Mouse (Mus musculus) lung, postnatal 4 days (tissue): ENCODE data around the gene Fbxl13.
A peak's percentile ranks its signal among the peaks of the same experiment; 100 is the strongest.

Experiments used
- DNase-seq, 2 experiments: peaks; one replicate each; pipeline ENCODE4 v3.0.0; 2021

Gene Fbxl13

DNA sequence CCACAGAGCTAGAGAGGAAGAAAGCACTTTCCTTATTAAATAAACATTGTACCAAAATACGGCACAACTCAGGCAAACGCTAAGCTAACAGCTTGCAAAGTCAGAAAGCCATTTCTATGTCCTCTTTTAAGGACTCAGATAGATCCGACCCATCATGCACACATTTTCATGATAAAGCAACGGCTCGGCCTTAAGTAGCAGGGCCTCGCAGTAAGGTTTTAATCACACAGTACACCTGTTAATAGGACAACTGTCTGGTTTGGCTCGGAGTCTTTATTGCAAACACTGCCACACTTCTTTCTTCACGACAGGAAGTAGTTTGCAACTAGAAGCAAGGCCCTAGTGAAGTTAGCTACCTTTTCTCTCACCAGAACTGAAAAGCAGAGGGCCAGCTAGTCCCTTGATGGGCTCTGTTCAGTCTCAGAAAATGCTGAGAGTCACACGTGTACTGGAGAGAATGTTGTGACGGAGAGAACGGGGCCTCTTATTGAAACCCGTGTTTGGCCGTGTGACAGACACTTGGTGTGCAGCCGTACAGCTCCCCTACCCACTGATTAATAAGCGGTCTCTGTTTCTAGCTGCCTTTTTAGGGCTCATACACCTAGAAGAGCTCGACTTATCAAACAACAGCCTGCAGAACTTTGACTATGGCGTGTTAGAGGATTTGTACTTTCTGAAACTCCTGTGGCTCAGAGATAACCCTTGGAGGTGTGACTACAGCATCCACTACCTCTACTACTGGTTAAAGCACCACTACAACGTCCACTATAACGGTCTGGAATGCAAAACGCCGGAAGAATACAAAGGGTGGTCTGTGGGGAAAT, 70.8 kb downstream of the Fbxl13 start:
- DNase-seq = no peak

DNA sequence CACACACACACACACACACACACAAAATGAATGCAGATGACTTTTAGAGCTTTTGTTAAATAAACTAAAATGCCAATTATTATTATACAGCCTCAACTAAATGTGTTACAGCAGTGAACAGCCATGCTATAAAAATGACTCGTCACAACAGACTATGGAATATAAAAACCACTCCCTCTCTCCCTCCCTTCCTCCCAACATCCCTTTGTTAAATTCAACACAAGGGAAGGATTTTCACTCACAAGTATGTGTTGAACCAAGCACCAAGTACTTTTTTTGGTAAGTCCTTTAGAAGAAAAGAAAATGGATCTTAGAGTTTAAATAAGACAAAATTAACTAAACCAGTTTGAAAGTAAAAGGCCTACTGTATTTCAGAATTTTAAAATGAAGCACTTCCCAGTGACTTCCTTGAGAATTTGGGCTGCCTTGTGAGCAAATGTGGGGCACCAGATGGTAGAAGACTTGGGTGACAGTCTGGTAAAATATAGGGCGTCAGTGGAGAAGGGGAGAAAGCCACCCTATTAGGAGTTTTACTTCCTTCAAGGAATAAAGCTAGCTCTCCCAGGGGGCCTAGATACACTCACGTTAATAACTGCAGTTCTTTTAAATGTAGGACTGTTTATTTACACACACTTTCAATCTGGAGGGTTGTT, 72.5 kb downstream of the Fbxl13 start:
- no peak for DNase-seq

DNA sequence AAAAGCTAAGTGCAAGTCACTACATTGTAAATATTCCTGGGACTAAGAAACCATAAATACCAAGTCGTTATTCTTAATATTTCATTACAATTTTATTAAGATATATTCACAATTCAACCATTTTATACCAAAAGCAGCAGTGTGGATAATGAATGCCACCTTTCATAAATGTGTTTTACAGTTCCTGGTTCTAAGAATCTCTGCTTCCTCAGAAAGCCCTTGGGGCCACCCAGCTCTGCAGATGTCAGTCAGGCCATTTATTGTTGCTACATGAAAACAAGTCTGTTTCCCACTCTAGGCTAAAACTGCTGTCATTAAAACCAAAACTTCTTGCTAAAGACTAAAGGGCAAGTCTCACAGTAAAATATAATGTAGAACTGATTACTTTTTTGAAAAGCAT, 77.7 kb downstream of the Fbxl13 start:
- DNase-seq = no peak

DNA sequence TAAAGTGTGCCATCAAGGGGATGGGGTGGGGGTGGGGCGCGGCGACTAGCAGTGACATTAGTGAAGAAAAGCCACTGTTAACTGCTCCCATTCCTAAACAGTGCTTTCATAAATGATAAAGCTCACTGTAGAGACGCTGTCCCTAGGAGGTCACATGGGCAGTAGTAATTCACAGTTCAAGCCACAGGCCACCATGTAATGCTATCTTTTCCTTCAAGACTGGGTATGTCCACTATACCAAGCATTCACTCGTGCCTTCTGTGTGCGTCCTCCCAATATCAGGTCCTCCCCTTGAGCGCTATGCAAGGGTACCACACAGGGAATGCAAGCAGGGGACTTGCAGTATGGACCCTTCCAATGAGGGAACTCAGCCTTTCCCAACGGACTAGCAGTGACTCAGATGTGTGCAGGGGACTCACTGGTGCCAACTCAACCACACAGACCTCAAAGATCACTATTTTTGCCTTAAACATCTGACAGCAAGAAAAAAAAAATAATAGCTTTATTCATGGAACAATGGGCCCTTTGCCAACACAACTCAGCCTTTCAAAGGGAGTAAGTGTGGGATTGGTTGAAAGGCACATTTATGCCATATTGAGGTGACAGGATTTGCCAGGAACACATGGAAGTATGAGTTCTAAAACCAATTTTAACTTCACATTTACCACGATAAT, 79.9 kb downstream of the Fbxl13 start:
- DNase-seq = no peak

DNA sequence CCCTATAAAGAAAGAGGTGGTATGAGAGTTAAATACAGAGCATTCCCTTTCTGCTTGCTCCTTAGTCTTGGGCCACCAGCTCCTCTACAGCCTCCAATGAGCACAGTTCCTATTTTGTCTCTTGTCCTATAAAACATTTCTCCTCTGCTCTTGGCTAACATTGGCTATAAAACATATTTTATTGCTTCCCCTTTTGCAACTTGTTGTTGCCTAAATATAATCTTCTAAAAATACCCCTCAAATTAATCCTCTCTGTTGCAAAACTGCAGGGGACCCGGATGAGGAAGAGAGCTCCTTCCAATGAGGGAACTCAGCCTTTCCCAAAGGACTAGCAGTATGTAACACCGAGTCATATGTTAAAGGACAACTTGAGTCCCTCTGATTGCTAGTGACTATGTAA, 81.5 kb downstream of the Fbxl13 start:
- peak in 1 of 2 experiments; percentile 40 for DNase-seq

DNA sequence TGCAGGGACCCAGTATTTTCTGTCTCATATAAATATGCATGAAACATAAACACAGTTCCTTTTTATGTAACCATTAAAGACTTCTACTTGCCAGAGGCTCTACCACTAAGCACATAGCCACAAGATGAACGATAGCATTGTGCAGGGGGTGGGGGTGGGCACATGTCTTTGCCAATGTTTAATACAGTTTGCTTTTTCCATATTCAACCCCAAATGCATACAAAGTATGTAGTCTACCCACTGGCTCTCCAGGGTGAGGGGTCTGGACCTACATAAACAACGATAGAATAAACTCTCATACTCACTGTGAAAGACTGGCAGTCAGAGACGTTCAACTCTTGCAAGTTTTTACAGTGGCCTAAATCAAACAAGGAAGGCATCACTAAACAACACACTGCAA, 88.9 kb downstream of the Fbxl13 start:
- DNase-seq = no peak

DNA sequence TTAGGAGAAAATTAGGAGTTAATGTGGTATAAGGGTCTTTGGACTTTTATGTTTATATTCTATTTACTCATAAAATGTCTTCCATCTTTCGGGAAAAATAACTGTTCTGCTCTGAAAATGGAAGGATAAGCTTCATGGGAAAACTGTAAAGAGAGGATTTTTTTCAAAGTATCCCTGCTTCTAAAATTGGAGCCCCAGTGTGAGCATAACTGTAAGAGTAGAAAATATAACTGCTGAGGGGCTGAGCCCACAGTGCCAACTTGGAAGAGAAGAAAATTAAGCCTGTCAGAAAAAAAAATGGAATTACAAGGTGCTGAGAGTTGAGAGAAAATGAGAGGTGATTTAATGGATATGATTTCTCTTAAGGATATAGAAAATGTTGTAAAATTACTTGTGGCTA, 90.7 kb downstream of the Fbxl13 start:
- DNase-seq = no peak

DNA sequence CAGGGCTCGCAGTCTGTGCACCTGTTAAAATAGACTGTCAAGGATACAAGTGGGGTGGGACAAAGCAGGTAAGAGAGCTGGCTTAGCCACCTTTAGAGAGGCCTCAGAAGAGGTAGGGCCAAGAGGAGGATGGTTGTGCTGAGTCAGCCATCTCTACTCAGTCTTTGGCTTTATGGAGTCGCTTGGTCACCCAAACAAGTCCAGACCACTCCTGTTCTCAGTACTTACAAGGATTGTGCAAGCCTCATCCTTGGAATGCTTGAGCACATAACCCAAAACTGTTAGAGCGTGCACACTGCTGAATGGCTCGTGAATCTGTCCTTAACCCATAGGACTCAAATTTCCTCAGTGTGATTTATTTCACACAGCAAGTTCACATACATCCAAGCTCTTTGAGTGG, 91.7 kb downstream of the Fbxl13 start:
- DNase-seq = no peak

DNA sequence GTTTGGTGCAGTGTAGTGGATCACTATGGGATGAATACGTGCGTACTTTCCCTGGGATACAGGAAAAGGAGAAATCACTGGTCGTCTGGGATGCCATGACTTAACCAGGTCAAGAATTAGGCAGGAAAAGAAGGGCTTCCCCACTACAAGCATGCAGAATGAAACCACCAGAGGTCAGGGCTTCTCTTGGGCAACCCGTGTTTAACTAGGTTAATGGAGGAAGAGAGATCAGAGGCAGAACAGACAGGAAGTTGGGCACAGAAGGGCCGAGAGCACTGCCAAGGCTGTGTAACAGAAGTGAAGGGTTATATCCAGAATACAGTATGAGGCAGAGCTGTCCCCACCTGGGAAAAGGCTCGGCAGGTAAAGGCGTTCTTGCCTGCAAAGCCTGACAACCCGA, 98.4 kb downstream of the Fbxl13 start:
- no peak for DNase-seq

DNA sequence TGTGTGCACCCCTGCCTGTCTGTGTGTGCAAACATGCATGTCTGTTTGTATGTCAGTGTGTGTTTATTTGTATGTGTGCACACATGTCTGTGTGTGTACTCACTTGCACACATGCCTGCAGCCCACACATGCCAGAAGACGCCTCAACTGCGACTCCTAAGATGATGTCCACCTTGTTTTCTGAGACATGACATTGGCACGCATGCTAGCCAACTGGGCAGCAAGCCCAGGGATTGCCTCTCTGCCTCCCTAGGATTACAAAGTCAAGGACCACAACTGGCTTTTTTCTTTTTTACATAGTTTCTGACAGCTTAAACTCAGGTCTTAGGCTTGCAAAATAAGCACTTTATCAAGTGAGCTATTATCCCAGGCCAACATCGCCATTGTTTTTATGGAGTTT, 99.6 kb downstream of the Fbxl13 start:
- DNase-seq = peak in 1 of 2 experiments; percentile 44

DNA sequence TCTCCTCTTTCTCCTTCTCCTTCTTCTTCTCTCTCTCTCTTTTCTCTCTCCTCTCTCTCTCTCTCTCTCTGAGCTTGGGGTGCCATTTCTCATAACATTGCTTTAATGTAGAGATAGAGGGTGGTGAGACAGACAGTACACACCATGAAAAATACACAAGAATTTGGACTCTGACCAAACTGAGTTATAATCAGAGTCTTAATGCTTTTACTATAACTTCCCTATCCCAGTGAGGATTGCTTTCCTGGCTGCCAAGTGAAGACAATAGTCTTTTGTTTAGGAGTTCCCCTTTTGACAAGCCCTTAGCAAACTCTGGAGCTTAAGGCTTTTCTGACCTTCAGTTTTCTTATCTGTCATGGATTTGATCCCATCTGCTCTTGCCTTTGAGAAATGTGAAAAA, 100.2 kb downstream of the Fbxl13 start:
- no peak for DNase-seq

DNA sequence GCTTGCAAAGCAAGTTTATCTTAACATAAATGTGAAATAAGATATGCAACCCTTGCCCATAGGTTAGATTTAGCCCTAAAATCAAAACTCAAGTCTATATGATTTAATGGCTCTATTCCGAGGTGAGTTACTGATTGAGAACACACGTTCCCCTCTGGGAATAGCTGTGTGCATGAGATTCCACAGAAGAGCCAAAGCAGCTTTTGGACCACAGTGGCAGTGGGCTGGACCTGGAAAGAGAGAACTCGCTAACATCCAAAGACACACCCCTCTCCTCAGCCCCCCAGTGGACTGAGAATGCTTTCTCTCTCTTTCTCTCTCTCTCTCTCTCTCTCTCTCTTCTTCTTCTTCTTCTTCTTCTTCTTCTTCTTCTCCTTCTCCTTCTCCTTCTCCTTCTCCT, 100.6 kb downstream of the Fbxl13 start:
- no peak for DNase-seq

DNA sequence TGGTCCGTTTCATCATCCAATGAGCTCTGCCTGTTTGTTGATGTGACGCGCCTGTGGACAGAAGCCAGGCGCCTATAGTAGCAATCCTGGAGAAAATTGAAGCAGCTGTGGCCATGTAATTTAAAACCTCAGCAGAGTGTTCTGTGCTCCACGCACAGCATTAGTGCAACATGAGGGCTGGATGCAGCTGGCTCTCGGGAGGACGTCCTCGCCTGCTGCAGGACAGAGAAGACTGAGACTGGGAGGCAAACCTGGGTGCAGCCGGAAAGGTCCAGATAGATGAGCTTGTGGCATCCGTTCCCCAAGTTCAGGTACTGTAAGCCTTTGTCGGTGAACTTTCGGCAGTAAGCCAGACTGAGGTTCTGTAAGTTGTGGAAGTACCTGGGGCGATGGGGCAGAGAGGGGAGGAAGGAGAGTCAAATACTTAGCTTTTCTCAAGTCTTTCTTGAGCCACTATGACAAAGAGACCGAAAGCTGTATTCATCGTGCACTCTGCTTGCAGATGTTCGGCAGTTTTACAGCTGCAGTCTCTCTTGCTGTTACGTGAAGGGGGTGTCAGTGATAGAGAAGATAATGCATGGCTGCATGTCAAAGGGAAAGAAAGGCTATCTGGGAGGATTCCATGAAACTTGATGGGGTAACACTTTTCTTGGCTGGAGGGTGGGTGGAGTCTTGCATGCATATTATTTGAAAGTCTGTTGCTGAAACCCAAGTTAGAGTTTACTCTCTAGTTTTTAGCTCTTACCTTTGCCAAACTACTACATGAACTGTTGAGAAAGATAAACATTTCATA, 101.8 kb downstream of the Fbxl13 start, which contains the start of gene Lrrc17:
Lrrc17 (plus strand) TSS at position 151 of the 793 bp plus-strand sequence.
- peak; percentile 67 to 88 for DNase-seq

DNA sequence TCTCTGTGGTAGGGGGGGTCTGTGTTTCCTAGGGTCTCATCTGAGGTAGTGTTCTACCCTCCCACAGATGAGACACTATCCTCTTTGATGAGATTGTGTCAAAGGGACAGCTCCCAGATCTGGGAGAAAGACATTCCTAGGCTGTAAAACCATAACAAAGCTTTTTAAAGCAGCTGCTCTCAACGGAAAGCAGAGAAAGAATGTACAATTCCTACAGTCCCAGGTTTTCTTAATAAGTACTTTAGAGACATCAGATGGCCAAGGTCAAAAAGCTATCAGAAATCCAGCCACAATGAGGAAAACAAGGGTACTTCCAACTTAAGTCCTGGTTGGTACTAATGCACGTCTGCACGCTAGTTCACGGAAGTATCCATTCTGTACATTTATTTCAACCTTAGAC, 103.2 kb downstream of the Fbxl13 start:
- DNase-seq = no peak

DNA sequence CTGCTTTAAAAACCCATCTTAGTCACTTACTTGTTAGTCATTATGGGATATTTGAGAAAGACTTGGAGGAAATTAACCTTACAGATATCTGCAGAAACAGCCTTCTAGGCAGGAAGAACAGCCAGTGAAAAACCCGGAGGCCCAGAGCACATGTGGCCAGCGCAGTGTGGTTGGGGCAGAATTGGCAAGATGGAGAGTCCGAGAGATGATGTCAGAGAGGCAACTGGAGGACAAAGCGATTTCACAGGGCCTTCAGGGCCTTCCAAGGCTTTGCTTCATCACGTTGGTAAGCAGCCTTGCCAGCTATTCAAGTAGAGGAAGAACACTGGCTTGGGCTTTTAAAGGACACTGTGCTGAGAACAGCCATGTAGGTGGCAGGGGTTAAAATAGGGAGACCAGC, 112.5 kb downstream of the Fbxl13 start:
- no peak for DNase-seq

DNA sequence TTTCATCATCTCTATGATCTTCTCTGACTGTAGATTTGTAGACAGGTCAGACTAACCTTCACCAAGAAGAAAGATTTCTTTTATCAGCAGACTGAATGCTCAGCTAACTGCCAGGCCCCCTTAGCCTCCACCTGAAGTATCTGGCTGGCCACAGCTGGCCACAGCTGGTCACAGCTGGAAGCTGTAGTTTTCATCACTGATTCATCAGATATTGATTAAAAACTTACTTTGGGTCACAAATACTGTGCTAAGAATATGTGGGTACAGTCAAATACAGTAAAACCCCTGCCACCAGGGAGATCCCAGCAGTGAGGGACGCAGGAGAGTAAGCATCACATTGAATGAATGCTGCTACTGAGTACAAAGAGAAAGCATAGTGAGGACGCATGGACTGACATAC, 113.3 kb downstream of the Fbxl13 start:
- no peak for DNase-seq

DNA sequence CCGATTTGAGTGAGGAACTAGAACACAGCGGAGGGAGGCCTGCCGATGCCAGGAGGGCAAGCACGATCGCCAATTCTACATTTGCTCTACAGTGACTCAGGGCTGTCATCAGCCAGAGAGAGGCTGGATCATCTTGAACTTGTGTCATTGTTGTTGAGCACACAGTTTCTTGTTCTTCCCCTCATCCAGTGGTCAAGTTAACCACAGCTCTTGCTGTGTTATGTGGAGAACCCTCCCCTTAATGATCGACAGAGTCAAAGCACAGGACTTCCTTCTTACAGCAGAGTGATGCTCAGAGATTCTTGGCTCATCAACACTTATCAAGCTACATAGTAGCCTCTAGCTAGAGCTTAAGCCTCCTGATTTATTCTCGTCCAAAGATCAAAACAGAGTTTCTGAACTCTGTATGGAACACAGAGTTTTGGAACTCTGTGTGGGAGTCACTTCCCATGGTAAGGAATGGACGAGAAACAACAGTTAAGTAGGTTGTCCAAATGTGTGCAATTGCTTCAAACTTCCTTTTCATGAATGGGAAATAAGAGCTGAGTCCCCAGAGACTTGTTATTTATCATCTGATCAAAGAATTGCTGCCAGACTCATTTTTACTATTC, 116.2 kb downstream of the Fbxl13 start:
- no peak for DNase-seq

DNA sequence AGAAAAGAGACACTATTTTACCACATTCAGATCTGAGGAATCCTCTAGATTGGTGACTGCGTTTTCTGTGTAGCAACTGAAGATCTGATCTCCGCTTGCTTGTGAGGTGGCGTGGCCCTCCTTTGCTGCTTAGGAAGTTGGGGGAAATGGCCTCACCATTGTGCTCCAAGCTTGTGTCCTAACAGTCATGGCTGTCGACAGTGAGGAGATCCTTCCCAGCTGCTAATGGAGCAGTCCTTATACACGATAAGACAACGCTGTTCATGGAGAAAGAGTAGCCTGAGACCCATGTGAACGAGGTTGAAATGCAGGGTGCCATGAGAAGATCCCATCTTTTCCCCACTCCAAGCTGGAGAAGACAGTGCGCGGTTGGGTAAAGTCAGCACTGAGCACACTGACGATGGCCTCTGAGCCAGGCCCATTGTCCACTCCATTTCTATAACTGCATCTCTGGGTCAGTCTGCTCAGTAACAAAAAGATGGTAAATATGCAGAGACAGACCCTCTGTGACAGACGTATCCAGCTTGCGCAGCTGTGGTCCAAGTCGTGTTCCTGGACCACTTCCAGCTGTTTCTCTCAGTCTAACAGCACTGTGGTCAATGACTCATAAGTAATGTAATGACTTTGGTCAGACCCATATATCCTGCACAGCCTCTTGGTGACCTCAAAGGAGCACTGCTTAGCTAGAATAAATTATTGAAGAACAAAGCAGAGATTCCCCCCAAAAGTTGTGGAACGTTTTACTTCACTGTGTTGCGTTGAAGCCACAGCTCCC, 117.2 kb downstream of the Fbxl13 start:
- peak; percentile 50 to 71 for DNase-seq

DNA sequence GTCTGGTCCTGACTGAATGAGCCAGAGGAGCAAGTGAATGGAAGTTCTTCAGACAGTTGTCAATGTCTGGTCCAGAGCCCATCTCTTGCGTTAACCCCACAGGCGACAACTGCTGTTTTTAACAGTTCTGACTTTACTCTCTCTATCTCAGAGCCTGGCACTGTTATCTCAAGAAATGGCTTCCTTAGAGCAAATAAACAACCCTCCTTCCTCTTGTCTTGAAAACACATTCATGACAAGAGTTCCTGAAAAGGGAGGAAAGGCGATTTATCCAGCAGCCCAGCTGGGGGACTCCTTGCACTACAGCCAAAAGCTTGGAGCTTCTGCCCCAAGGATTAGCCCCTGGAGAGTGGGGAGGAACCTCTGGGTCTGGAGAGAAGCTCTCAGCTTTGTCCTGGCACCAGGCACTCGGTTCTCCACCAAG, 117.9 kb downstream of the Fbxl13 start:
- DNase-seq = peak; percentile 47 to 74

DNA sequence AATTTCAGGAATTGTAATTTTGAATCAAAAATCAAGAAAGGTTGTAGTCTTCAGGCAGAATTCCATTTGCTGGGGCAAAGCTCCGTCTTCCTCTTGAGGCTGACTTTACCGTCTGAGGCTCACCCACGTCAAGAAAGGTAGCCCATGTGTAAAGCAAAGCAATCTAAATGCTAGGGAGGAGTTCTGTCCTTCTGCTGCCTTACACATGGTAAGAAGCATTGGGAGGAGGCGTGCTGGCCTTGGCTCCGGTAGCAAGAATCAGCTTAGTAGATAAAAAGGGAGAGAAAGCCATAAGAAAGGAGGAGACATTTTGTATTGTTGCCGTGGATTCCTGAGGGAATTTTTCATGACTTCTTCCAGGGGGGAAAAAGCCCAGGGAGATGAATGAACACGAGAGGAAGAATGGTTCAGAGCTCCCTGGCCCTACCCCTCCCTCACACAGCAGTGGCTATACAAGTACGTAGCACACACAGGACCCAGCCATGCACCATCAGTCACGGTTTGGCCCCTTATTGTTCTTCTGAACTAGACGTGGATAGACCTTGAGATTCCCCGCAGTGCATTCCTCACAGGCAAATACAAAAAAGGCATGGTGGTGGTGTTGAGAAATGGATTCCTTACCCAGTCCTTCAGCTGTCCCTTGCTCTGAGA, 118.5 kb downstream of the Fbxl13 start:
- no peak for DNase-seq

DNA sequence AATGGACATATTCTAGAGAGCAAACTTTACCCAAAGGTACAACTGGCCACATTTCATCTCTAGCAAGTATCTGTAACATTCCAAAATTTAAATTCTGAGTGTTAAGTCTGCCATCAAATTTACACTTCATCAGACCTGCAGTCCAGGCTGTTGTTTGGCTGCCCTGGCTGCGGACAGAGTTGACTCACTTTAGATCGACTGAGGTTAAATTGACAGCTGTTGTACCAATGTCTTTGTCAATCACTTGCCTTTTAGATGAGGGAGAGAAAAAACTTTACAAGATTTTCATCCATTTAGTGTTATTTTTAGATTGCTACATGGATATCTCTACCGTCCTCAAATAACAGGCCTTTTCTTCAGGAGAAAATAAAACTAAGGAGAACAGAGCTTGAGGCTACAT, 126.3 kb downstream of the Fbxl13 start:
- no peak for DNase-seq
